Mouse (Mus musculus): ENCODE data around the gene Snx8. TPM values are rescaled to one million over a fixed set of nuclear protein-coding genes. Genes with fewer than 3 reads are reported as not detected.

Snx8 gene
- polyA plus RNA-seq, 1 experiment from 2014 or later, result 20.6 TPM

DNA sequence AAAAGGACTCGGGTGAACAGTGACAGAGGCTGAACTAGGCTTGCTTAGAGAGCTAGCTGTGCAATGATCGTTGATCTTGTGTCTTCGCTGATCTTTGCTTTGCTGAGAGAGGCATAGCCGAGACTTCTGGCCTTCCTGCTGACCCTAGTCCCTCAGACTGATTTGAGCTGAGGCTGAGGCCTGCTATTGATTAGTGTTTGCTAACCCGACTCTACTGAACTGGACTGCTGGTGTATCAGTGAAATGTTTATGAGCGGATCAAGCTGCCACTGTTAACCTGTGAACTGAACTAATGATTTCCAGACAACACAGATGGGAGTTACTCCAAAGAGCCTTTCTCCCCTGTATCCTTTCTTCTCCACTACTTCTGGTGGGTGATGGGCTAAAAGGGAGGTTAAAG is 16.1 kb upstream of the Snx8 start:
- no peak overlapping the region for H3K4me3 ChIP-seq
- no peak for ATAC-seq (ENCODE audit: low FRiP score, low read depth)
- 80% methylated on average over 6 of the region's 6 CpGs for WGBS

DNA sequence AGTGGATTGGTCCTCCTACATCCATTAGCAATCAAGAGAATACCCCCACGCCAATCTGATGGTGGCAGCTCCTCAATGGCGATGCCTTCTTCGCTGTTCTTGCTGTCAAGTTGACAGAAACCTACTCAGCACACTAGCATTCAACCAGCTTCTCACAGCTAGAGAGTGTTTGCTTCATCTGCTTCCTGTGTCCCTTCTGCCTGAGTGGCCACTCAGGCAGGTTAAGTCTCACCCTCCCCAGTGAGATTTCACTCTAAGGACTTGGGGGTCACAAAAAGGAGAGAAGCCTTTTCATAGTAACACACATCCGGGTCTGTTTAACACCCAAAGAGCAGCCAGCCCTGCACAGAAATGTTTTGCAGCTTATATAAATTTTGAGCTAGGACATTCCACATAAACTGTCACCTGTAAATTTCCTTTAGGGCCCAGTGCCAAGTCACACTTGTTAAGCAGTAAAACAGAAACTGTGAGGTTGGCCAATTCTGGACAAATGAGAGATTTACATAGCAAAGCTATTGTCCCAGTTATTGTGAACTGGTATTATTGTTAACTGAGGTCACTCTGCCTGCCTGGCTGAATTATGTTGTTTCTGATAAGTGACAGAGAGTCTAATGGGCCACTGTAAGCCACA is 13.7 kb upstream of the Snx8 start:
- ATAC-seq (ENCODE audit: low FRiP score, low read depth), result no peak

More for the DNA sequence above, 16.1 kb upstream of the Snx8 start:
- H3K27ac ChIP-seq (replicated peaks), result no peak overlapping the region
- no peak overlapping the region for H3K4me2 ChIP-seq (replicated peaks)
- H3K9ac ChIP-seq (replicated peaks), result no peak overlapping the region
- H3K36me3 ChIP-seq, result no peaks in the 10 kb centered on the region
- H3K27me3 ChIP-seq, result no peaks in the 10 kb centered on the region
- H3K4me1 ChIP-seq, result no peaks in the 10 kb centered on the region
- no peaks in the 10 kb centered on the region; the same call in 1 of the 2 replicates for H3K9me3 ChIP-seq

DNA sequence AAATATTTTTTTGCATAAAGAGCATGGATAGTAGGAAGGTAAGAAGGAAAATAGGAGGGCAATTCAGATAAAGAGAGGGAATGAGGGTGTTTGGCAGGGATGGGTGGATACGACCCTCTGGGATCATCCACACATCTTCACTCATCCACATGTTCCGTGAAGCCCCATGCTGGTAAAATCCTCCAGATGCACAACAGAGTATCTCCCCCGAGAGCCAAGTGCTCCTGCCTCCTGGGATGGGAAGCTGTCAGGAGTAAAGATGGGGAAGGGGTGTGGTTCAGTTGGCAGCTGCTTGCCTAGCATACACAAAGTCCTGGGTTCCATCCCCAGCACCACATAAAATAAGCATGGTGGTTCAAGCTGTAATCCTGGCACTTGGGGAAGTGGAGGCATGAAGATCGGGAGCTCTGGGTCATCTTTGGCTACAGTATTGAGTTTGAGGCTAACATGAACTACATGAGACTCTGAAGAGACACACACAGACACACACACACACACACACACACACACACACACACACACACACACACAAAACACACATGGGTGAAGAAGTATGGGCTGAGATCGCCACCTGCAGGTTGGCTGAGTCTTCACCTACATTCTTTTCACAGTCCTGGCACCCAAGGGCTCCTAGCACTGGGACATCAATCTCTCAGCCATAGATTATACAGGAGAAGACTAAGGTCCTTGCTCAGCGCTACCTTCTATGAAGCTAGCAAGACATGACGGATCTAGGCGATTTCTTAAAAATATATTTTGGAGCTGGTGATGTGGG is 7.3 kb upstream of the Snx8 start:
- Histone ChIP-seq H3K9me3 (no peaks in the 10 kb centered on the region), H3K4me2 (replicated peaks) (no peak overlapping the region), H3K36me3 (no peaks in the 10 kb centered on the region), H3K27ac (replicated peaks) (no peak overlapping the region), H3K27me3 (no peaks in the 10 kb centered on the region; the same call in 1 of the 2 replicates), H3K9ac (replicated peaks) (no peak overlapping the region), H3K4me3 (no peak overlapping the region), H3K4me1 (no peaks in the 10 kb centered on the region)
- no peak for ATAC-seq (ENCODE audit: low FRiP score, low read depth)
- 66% methylated on average over 8 of the region's 8 CpGs for WGBS

More for the DNA sequence above, 13.7 kb upstream of the Snx8 start:
- Histone ChIP-seq H3K27me3 (no peaks in the 10 kb centered on the region), H3K9ac (replicated peaks) (no peak overlapping the region), H3K4me2 (replicated peaks) (no peak overlapping the region), H3K4me1 (no peaks in the 10 kb centered on the region), H3K9me3 (no peaks in the 10 kb centered on the region), H3K4me3 (no peak overlapping the region), H3K36me3 (no peaks in the 10 kb centered on the region), H3K27ac (replicated peaks) (no peak overlapping the region)
- 83% methylated on average over 4 of the region's 4 CpGs for WGBS

DNA sequence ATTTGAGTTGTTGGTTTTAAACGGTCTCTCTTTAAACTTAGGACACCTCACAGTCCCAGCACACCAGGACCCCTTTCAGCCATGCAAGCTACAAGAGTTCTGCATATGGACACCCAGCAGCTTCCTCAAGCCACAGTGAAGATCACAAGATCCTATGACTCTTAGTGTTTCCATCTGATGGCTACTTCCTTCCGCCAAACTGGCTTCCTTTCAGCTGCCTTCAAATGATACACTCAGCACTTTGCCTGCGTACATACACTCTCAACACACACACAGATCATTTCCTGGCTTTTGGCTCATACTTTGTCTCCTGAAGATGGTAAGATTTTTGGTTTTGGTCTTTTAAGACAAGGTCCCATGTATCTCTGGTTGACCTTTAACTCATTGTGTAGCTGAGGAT is 3.6 kb upstream of the Snx8 start:
- H3K4me3 ChIP-seq, result no peak overlapping the region
- H3K36me3 ChIP-seq, result no peaks in the 10 kb centered on the region
- no peak overlapping the region for H3K4me2 ChIP-seq (replicated peaks)
- peaks cover 10% of the 10 kb centered on the region; the same call in 1 of the 2 replicates for H3K27me3 ChIP-seq
- H3K9me3 ChIP-seq, result no peaks in the 10 kb centered on the region
- no peak overlapping the region for H3K9ac ChIP-seq (replicated peaks)
- 91% methylated on average over 3 of the region's 3 CpGs for WGBS
- H3K27ac ChIP-seq (replicated peaks), result no peak overlapping the region
- ATAC-seq (ENCODE audit: low FRiP score, low read depth), result no peak
- H3K4me1 ChIP-seq, result peaks cover 14% of the 10 kb centered on the region

DNA sequence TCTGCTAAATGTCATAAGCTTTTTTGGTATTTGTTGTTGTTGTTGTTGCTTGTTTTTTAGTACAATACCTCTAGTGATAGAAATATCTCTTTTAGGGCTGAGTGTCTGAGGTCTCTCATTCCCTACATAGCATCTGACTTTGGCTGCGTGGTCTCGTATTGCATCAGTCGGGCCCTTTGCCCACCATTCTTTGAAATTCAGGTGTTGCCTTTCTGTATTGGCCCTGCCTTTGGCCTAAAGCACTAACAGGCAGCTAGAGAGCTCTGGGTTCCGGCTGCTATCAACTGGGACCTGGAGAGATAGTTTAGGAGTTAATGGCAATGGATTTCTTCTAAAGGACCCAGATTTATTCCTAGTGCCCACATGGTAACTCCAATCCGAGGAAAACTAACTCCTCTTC is 2.9 kb upstream of the Snx8 start:
- Histone ChIP-seq H3K4me3 (no peak overlapping the region), H3K27ac (replicated peaks) (no peak overlapping the region), H3K9ac (replicated peaks) (no peak overlapping the region), H3K9me3 (no peaks in the 10 kb centered on the region), H3K27me3 (peaks cover 10% of the 10 kb centered on the region; the same call in 1 of the 2 replicates), H3K36me3 (no peaks in the 10 kb centered on the region), H3K4me2 (replicated peaks) (no peak overlapping the region), H3K4me1 (peaks cover 21% of the 10 kb centered on the region)
- ATAC-seq (ENCODE audit: low FRiP score, low read depth), result no peak
- WGBS, result 91% methylated on average over 5 of the region's 5 CpGs

DNA sequence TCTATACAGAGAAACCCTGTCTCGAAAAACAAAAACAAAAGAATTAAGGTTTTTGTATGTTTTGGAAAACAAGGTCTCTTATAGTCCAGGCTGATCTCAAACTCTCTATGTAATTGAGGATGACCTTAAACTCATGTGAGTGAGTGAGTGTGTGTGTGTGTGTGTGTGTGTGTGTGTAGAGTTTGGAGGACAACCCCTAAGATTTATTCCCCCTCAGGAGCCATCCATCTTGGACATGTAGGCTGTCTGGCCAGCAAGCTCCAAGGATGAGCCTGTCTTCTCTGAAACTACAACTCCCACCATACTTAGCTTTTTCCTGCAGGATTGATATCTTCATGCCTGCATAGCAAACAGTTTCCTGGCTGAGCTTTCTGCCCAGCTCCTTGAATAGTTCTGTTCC is 2.4 kb upstream of the Snx8 start:
- Histone ChIP-seq H3K27me3 (peaks cover 10% of the 10 kb centered on the region; the same call in 1 of the 2 replicates), H3K9ac (replicated peaks) (no peak overlapping the region), H3K4me1 (peaks cover 24% of the 10 kb centered on the region), H3K27ac (replicated peaks) (no peak overlapping the region), H3K4me2 (replicated peaks) (no peak overlapping the region), H3K36me3 (no peaks in the 10 kb centered on the region), H3K9me3 (no peaks in the 10 kb centered on the region), H3K4me3 (no peak overlapping the region)
- WGBS, result 78% methylated on average over 1 of the region's 1 CpGs
- no peak for ATAC-seq (ENCODE audit: low FRiP score, low read depth)

DNA sequence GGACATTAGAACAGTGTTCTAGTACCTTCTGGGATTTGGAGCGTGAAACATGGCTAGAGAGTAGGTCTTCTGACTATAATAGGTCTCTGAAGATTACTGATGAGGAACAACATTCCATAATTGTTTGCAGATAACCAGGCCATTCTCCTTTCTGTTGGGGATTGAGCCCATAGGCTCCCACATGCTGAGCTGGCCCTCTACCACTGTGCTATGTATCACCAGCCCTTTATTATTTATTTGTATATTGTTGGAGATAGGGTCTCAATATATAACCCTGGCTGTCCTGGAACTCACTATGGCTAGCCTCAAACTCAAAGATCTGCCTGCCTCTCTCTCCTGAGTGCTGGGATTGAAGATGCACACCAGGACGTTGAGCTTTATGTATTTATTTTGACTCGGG is 585 bp upstream of the Snx8 start:
- H3K4me3 ChIP-seq, result peak overlapping the region; percentile 69
- no peaks in the 10 kb centered on the region for H3K36me3 ChIP-seq
- 0 out of 2 replicates have a peak overlapping the region, but pooled peaks have one; percentile 20 for H3K9ac ChIP-seq (replicated peaks)
- peaks cover 24% of the 10 kb centered on the region for H3K4me1 ChIP-seq
- WGBS, result 70% methylated on average over 3 of the region's 3 CpGs
- no peak overlapping the region for H3K27ac ChIP-seq (replicated peaks)
- no peaks in the 10 kb centered on the region for H3K9me3 ChIP-seq
- H3K4me2 ChIP-seq (replicated peaks), result peak overlapping the region; percentile 96
- ATAC-seq (ENCODE audit: low FRiP score, low read depth), result 0 out of 2 replicates have a peak, but pooled peaks have one; percentile 28
- H3K27me3 ChIP-seq, result peaks cover 10% of the 10 kb centered on the region; the same call in 1 of the 2 replicates

DNA sequence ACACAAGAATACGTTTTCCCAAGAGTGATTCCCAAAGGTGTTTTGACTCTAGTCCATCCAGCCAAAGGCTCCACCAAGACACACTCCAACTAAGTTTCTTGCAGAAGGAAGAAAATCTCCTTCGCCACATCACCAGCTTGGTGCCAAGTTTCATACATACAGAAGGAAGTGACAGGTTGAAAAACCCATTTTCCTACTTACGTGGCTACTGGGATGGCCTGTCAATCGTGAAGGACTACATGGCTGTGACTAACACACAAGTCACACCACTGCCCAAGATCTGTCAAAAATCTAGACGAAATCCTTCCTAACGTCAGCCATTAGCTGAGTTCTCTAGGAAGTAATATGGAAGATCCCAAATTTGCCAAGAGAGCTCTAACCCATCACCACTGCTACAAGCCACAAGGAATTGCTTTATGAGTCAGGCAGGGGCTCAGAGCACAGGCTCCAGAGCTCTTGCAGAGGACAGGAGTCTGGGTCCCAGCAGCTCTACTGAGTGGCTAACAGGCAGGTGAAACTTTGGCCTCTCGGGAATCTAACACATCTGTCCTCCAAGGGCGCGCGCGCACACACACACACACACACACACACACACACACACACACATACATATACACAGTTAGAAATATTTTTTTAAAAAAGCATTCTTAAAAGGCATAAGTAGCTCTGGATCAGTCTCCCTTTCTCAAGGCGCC is 1.1 kb downstream of the Snx8 start:
- Histone ChIP-seq H3K9ac (replicated peaks) (peak overlapping the region; percentile 60), H3K4me1 (peaks cover 28% of the 10 kb centered on the region), H3K9me3 (no peaks in the 10 kb centered on the region), H3K4me3 (peak overlapping the region; percentile 69), H3K4me2 (replicated peaks) (peak overlapping the region; percentile 96), H3K27me3 (peaks cover 10% of the 10 kb centered on the region; the same call in 1 of the 2 replicates), H3K36me3 (no peaks in the 10 kb centered on the region), H3K27ac (replicated peaks) (no peak overlapping the region)
- no peak for ATAC-seq (ENCODE audit: low FRiP score, low read depth)
- WGBS, result 78% methylated on average over 12 of the region's 12 CpGs

DNA sequence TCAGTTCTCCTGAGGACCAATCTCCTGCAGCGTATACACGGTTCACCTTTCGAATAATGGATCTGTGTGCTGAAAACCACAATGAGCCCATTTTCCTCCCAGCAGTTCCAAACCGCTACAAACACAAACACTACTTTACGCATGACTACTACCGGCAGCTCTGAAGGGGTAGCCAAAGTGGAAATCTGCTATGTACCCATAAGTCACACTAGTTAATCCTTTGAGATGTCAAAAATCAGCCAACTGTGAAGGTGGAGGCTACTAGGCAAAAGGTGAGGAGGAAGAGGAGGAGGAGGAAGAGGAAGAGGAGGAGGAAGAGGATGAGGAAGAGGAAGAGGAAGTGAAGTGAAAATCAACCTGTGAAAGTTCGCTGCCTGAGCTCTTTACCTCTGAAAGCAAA is 1.8 kb downstream of the Snx8 start:
- no peak overlapping the region for H3K4me2 ChIP-seq (replicated peaks)
- H3K9ac ChIP-seq (replicated peaks), result no peak overlapping the region
- WGBS, result 87% methylated on average over 7 of the region's 7 CpGs

DNA sequence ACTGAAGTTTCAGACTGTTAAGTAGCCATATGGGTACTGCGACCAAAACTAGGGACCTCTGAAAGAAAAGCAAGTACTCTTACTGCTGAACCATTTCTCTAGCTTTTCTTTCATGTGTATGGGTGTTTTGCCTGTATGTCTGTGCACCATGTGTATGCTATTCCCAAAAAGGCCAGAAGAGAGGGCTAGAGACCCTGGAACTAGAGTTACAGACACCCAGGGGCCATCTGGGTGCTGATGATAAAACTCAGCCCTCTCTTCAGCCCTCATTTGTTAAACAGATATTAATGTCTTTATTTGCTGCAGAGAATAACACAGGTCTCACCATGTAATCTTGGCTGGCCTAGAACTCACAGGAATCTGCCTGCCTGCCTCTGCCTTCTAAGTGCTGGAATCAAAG is 4.6 kb downstream of the Snx8 start:
- H3K27ac ChIP-seq (replicated peaks), result no peak overlapping the region
- WGBS, result 100% methylated on average over 1 of the region's 1 CpGs
- no peak for ATAC-seq (ENCODE audit: low FRiP score, low read depth)

More for the DNA sequence above, 1.8 kb downstream of the Snx8 start:
- H3K27me3 ChIP-seq, result peaks cover 10% of the 10 kb centered on the region; the same call in 1 of the 2 replicates
- no peaks in the 10 kb centered on the region for H3K9me3 ChIP-seq
- H3K27ac ChIP-seq (replicated peaks), result no peak overlapping the region
- no peaks in the 10 kb centered on the region for H3K36me3 ChIP-seq
- H3K4me1 ChIP-seq, result peaks cover 28% of the 10 kb centered on the region
- no peak for ATAC-seq (ENCODE audit: low FRiP score, low read depth)
- H3K4me3 ChIP-seq, result no peak overlapping the region

DNA sequence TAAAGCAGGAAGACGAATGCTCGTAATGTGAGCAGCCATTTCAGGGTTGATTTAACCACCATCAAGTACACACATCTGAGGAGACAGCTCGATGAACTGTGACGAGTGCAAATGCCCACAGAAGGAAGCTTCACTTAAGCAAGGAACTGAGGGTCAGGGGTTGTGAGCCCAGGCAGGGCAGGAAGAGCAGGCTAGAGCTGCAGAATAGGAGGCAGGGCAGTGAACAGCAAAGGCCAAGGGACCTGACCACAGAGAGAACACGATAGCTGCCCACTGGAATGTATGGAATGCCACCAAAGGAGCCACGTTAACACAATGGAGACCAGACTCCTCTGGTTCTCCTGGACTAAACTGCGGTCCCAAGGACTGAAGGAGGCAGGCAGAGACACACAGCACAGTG is 5.5 kb downstream of the Snx8 start:
- Histone ChIP-seq H3K4me2 (replicated peaks) (no peak overlapping the region), H3K27me3 (no peaks in the 10 kb centered on the region), H3K4me3 (no peak overlapping the region), H3K36me3 (no peaks in the 10 kb centered on the region), H3K27ac (replicated peaks) (0 out of 2 replicates have a peak overlapping the region, but pooled peaks have one; percentile 25), H3K9me3 (no peaks in the 10 kb centered on the region), H3K4me1 (peaks cover 22% of the 10 kb centered on the region), H3K9ac (replicated peaks) (peak overlapping the region; percentile 25; the same call in 1 of the 2 replicates)
- WGBS, result 15% methylated on average over 7 of the region's 7 CpGs
- ATAC-seq (ENCODE audit: low FRiP score, low read depth), result no peak

More for the DNA sequence above, 4.6 kb downstream of the Snx8 start:
- H3K4me3 ChIP-seq, result no peak overlapping the region
- no peak overlapping the region for H3K4me2 ChIP-seq (replicated peaks)
- H3K9ac ChIP-seq (replicated peaks), result no peak overlapping the region
- H3K4me1 ChIP-seq, result peaks cover 25% of the 10 kb centered on the region
- H3K36me3 ChIP-seq, result no peaks in the 10 kb centered on the region
- no peaks in the 10 kb centered on the region for H3K9me3 ChIP-seq
- no peaks in the 10 kb centered on the region for H3K27me3 ChIP-seq

DNA sequence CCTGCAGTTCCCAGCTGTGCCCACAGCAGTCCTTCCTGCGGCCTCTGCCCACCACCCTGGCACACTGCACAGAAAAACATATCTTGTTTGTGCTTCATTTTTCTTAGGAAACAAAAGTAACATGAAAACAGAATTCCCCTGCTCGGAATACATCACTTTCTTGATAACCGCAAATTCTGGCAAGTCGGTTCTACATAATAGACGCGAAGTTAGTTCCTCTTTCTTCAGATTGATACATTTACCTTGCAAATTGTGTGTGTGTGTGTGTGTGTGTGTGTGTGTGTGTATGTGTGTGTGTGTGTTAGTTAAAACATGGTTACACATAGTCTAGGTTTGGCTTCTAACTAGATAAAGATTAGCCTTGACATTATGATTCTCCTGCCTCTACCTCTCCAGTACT is 6.4 kb downstream of the Snx8 start:
- WGBS, result 92% methylated on average over 6 of the region's 6 CpGs
- Histone ChIP-seq H3K27ac (replicated peaks) (no peak overlapping the region), H3K4me1 (peaks cover 14% of the 10 kb centered on the region), H3K36me3 (no peaks in the 10 kb centered on the region), H3K27me3 (no peaks in the 10 kb centered on the region), H3K4me3 (no peak overlapping the region), H3K4me2 (replicated peaks) (no peak overlapping the region), H3K9me3 (no peaks in the 10 kb centered on the region), H3K9ac (replicated peaks) (no peak overlapping the region)
- no peak for ATAC-seq (ENCODE audit: low FRiP score, low read depth)

Measured in midbrain, embryonic 12.5 days (tissue).